Mouse (Mus musculus) 3134 (cell line): Measurements from ENCODE around the gene Gm10340.
"Not testable (repeated sequence)": the region's sequence is repeated elsewhere in the genome, so short reads cannot be mapped to it uniquely, and the experiment has no call there.

Source experiments
- DNase-seq: peaks from one replicate; pipeline ENCODE4 v3.0.0-alpha.2; 2011; ENCODE audit warnings: low spot score; ENCODE audit not compliant: insufficient read length; ENCODE audit errors: extremely low read depth

Gm10340 gene

GRCm38 (mm10) chr14:3133697-3134096, at the start of gene Gm10340:
Gene Gm10340, plus strand, starts transcription at chr14:3133997.
- not testable (repeated sequence) for DNase-seq

- DNase-seq, result not testable (repeated sequence)
Observed at GRCm38 (mm10) chr14:3116051-3116450, 17.7 kb upstream of the Gm10340 start.

GRCm38 (mm10) chr14:3187955-3188354, 54.2 kb downstream of the Gm10340 start, which contains the start of gene Gm5795:
Gene Gm5795, plus strand, starts transcription at chr14:3188255.
- DNase-seq, result not testable (repeated sequence)
